Comparison of ENCODE assay signal across 31 mouse cellular contexts in the genomic region with DNA sequence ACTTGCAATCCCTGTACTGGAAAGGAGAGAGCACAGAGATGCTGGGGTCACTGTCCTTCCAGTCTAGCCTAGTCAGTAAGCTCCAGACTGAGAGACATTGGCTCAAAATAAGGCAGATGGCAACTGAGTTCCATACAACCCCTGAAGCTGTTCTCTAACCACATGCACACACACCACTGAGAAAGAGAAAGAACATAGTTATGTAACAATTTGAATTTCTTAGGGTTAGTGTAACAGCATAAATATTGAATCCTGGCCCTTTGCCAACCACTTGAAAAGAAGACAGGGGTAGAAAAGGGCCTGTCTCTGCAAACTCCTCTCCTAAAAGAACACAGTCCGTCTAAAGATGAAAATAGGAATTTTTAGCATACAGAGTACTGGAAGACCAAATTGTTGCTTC. TPM values are rescaled to one million over a fixed set of nuclear protein-coding genes. Genes with fewer than 3 reads are reported as not detected.
DNase-seq lines count a peak whose midpoint lies in the region; ATAC-seq and TF ChIP-seq lines count a peak whose summit lies in the region.
"Had no signal": no experiment of that assay in that cellular context is flagged by ENCODE, and none has a peak within 500 bp of the region (broad histone marks: within the 10 kb centered on the region; RNA-seq: fewer than 3 reads in every experiment).

No protein-coding gene starts in this region.

- no peak overlapping the region for H3K4me2 ChIP-seq in limb, embryonic 12.5 days
- no peak overlapping the region for H3K4me2 ChIP-seq in midbrain, embryonic 15.5 days
- no peak overlapping the region for H3K4me2 ChIP-seq in forebrain, postnatal 0 days (ENCODE audit: low read depth)
- H3K4me2 ChIP-seq: embryonic facial prominence, embryonic 12.5 days; embryonic facial prominence, embryonic 15.5 days; heart, embryonic 13.5 days; hindbrain, embryonic 14.5 days had no signal

- H3K9me3 ChIP-seq in limb, embryonic 12.5 days = no peaks in the 10 kb centered on the region
- no peaks in the 10 kb centered on the region for H3K9me3 ChIP-seq in limb, embryonic 10.5 days (replicated peaks)
- H3K9me3 ChIP-seq in midbrain, embryonic 15.5 days = no peaks in the 10 kb centered on the region
- H3K9me3 ChIP-seq in forebrain, postnatal 0 days (ENCODE audit: low read length) = no peaks in the 10 kb centered on the region
- H3K9me3 ChIP-seq: embryonic facial prominence, embryonic 12.5 days; embryonic facial prominence, embryonic 15.5 days; heart, embryonic 13.5 days had no signal

- H3K36me3 ChIP-seq in limb, embryonic 12.5 days = no peaks in the 10 kb centered on the region
- no peaks in the 10 kb centered on the region for H3K36me3 ChIP-seq in limb, embryonic 10.5 days
- no peaks in the 10 kb centered on the region for H3K36me3 ChIP-seq in midbrain, embryonic 15.5 days (replicated peaks)
- no peaks in the 10 kb centered on the region for H3K36me3 ChIP-seq in forebrain, postnatal 0 days (ENCODE audit: insufficient read depth)
- H3K36me3 ChIP-seq: embryonic facial prominence, embryonic 12.5 days; embryonic facial prominence, embryonic 15.5 days; heart, embryonic 13.5 days had no signal

- peak; percentile 20; the same call in 1 of the 2 replicates for ATAC-seq in frontal cortex, adult (ENCODE audit: low TSS enrichment)
- no peak for ATAC-seq in limb, embryonic 12.5 days (ENCODE audit: insufficient number of reproducible peaks, insufficient read depth, low FRiP score, low TSS enrichment, low read depth)
- ATAC-seq in midbrain, embryonic 15.5 days (replicated peaks) = no peak
- ATAC-seq in forebrain, postnatal 0 days = no peak
- ATAC-seq: forebrain, embryonic 14.5 days; hindbrain, postnatal 0 days; inflammation-experienced regulatory T-cells, adult 6 months had no signal

- H3K9ac ChIP-seq in limb, embryonic 12.5 days (replicated peaks) = no peak overlapping the region
- no peak overlapping the region for H3K9ac ChIP-seq in midbrain, embryonic 15.5 days
- H3K9ac ChIP-seq in forebrain, postnatal 0 days = no peak overlapping the region
- H3K9ac ChIP-seq: embryonic facial prominence, embryonic 12.5 days; embryonic facial prominence, embryonic 15.5 days; heart, embryonic 13.5 days; hindbrain, embryonic 14.5 days had no signal

- no peaks in the 10 kb centered on the region for H3K27me3 ChIP-seq in limb, embryonic 12.5 days
- H3K27me3 ChIP-seq in limb, embryonic 10.5 days (ENCODE audit: low read depth, poor library complexity, severe bottlenecking) = no peaks in the 10 kb centered on the region
- H3K27me3 ChIP-seq in midbrain, embryonic 15.5 days (replicated peaks) = no peaks in the 10 kb centered on the region
- H3K27me3 ChIP-seq in forebrain, postnatal 0 days (ENCODE audit: insufficient read depth, low read length) = no peaks in the 10 kb centered on the region
- H3K27me3 ChIP-seq: embryonic facial prominence, embryonic 12.5 days; embryonic facial prominence, embryonic 15.5 days; heart, embryonic 13.5 days had no signal

- 88% methylated on average over 1 of the region's 1 CpGs for WGBS in limb, embryonic 12.5 days
- 84% methylated on average over 1 of the region's 1 CpGs for WGBS in limb, embryonic 10.5 days
- WGBS in midbrain, embryonic 15.5 days = 48% methylated on average over 1 of the region's 1 CpGs
- WGBS in forebrain, postnatal 0 days = 37% methylated on average over 1 of the region's 1 CpGs

- DNase-seq in frontal cortex, postnatal 25 days (ENCODE audit: low spot score in 2 of 2) = no peak
- DNase-seq in limb, embryonic 10.5 days (ENCODE audit: low spot score) = no peak
- DNase-seq in lung, postnatal 36 days = peak; percentile 53
- no peak for DNase-seq in lung, postnatal 14 days
- no peak for DNase-seq in forebrain, postnatal 0 days
- DNase-seq: adrenal gland, adult 8-10 months; adrenal gland, postnatal 25 days; cerebellum, adult 9-11 months; cerebellum, postnatal 25 days; gastrocnemius, adult 2 months; gastrocnemius, postnatal 14 days; heart, adult 18-20 months; heart, postnatal 14 days; heart, postnatal 4 days had no signal

- H3K4me3 ChIP-seq in limb, embryonic 12.5 days (replicated peaks) = no peak overlapping the region
- H3K4me3 ChIP-seq in limb, embryonic 10.5 days = no peak overlapping the region
- no peak overlapping the region for H3K4me3 ChIP-seq in midbrain, embryonic 15.5 days
- no peak overlapping the region for H3K4me3 ChIP-seq in forebrain, postnatal 0 days (ENCODE audit: low read depth, low read length)
- H3K4me3 ChIP-seq: embryonic facial prominence, embryonic 12.5 days; embryonic facial prominence, embryonic 15.5 days; gastrocnemius, adult 2 months; heart, embryonic 13.5 days had no signal

- no peak for TF ChIP-seq CTCF in forebrain, postnatal 0 days (IDR thresholded peaks at IDR 0.05; ENCODE audit: low read depth)

- peaks cover 33% of the 10 kb centered on the region for H3K4me1 ChIP-seq in limb, embryonic 12.5 days (replicated peaks)
- H3K4me1 ChIP-seq in limb, embryonic 10.5 days = peaks cover 6% of the 10 kb centered on the region; the same call in 1 of the 2 replicates
- H3K4me1 ChIP-seq in midbrain, embryonic 15.5 days = peaks cover 7% of the 10 kb centered on the region
- no peaks in the 10 kb centered on the region for H3K4me1 ChIP-seq in forebrain, postnatal 0 days (ENCODE audit: insufficient read depth)

- peak overlapping the region; percentile 20; the same call in 1 of the 2 replicates for H3K27ac ChIP-seq in limb, embryonic 12.5 days
- no peak overlapping the region for H3K27ac ChIP-seq in limb, embryonic 10.5 days
- no peak overlapping the region for H3K27ac ChIP-seq in midbrain, embryonic 15.5 days
- no peak overlapping the region for H3K27ac ChIP-seq in forebrain, postnatal 0 days (ENCODE audit: low read depth, low read length)
- H3K27ac ChIP-seq: embryonic facial prominence, embryonic 12.5 days; embryonic facial prominence, embryonic 15.5 days; gastrocnemius, adult 2 months; heart, embryonic 13.5 days; hindbrain, embryonic 14.5 days; hindbrain, postnatal 0 days had no signal

RNA-seq across cellular contexts. Expression of a gene that starts 12.8 kb away (rescaled TPM):
- polyA plus RNA-seq in limb, embryonic 12.5 days (2016; fragmentation: Nextera tagmentation; extraction: Ambion mirVana) = not detected in 2 replicates
- not detected in 2 replicates for polyA plus RNA-seq in limb, embryonic 10.5 days (2016; fragmentation: Nextera tagmentation; extraction: Ambion mirVana)
- polyA plus RNA-seq in midbrain, embryonic 15.5 days (2015; fragmentation: Nextera tagmentation; extraction: Ambion mirVana) = not detected in 2 replicates
- total RNA-seq in forebrain, postnatal 0 days (2014; rRNA removed) = not detected in 2 replicates
- polyA plus RNA-seq in forebrain, postnatal 0 days (2015; fragmentation: Nextera tagmentation; extraction: Ambion mirVana) = not detected in 2 replicates
- total RNA-seq: adrenal gland, adult 8-10 months; adrenal gland, postnatal 25 days; common myeloid progenitor, adult 5-6 weeks; ES-E14; gastrocnemius, adult 2 months; gastrocnemius, postnatal 14 days; gastrocnemius, postnatal 4 days; heart, adult 18-20 months; heart, postnatal 14 days; heart, postnatal 4 days; hindbrain, postnatal 0 days had no signal
- polyA plus RNA-seq: cerebellum, adult 2 months; embryonic facial prominence, embryonic 12.5 days; embryonic facial prominence, embryonic 15.5 days; forebrain, embryonic 11.5 days; forebrain, embryonic 14.5 days; heart, embryonic 13.5 days; heart, embryonic 16.5 days; hindbrain, embryonic 11.5 days; hindbrain, embryonic 14.5 days; hindbrain, postnatal 0 days; inflammation-experienced regulatory T-cells, adult 6 months had no signal
